Mouse (Mus musculus) frontal cortex, adult (tissue): ENCODE data around the gene Crybb1.
A peak's percentile ranks its signal among the peaks of the same experiment; 100 is the strongest.

Experiments used
- ATAC-seq: cut with Nextera tagmentation; 2 replicates; pipeline ENCODE4 v1.9.2; 2017; ENCODE audit warnings: mild to moderate bottlenecking, moderate library complexity, mixed read lengths; ENCODE audit not compliant: low TSS enrichment

Crybb1 gene

DNA sequence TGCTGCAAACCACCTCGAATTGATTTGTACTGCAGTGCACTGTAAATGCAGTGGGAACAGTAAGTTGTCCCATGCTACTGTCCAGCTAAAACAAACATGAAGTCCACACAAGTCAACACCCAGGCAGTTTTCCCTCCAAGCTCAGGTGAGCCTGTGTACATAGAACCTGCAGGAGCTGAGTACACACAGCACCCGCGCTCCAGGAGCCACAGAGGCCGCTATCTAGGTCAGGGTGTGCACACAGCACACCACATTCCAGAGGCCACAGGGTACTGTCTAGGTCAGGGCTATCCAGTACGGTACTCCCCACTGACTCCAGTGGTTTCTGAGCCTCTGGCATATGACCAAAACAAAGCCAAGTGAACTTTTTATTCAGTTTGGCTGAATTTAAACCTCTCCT lies 46.7 kb downstream of the Crybb1 start:
- ATAC-seq = no peak

DNA sequence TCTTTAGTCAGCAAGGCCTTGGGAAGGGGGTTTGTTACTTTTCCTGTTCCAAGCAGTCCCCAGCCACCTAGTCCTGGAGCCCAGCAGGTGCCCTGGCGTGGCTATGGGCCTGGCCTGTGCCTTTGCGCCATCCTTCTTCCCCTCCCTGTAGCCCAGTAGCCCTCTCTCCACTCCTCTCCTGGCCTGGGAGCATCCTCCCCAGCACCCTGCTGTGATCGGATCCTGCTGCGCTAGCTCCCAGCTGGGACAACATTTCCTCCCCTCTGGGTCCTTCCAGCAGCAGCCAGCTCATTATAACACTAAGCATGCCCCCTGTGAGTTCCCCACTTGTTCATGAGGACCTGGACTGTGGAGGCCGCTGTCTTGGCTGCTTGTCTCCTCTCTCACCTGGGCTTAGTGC lies 50.2 kb downstream of the Crybb1 start:
- ATAC-seq = no peak

DNA sequence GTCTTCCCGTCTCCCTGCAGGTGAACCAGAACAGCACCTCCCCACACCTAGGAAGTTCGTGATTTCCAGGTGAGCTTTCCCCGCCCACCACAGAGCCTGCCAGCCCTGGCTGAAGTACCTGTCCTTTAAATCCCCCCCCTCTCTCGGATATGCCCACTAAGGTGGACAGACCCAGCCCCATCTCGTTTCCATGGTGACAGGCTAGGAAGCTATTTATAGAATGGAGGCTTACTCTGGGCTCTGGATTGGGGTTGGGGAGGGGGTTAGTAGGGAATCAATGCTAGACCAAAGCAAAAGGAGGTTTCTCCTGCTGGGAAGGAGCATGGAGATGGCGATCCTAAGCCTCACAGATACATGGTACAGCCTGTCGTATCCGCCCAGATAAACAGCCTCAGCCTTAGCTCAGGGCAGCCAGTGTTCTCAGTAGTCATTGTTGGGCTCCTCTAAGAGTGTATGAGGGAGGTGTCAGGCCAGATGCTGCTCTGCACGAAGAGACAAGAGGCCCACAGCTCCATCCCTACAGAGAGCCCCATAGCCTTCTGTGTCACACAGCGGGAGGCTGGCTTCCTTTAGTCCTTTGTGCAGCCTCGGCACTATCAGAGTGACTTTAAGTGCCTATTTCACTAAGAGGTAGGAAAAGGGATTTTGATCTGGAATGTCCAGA lies 57.7 kb downstream of the Crybb1 start:
- ATAC-seq = peak; percentile 73; the same call in 1 of the 2 replicates

DNA sequence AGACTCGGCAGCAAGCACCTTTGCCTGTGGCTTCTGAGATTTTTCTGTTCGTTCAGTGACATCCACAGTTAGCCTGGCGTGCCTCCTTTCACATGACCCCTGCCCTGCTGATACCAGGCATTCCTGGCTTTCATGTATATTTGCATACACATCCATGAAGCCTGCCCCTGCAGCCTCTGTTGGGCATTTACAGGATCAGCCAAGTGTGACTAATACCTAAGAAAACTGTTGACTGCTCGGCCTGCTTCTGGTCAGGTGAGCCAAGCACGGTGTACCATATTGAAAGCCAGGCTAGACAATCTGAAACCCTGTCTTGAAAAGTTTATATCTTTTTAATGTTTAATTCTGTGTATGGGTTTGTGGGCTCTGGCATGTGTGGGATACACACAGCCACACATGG lies 60.9 kb downstream of the Crybb1 start:
- ATAC-seq = no peak

DNA sequence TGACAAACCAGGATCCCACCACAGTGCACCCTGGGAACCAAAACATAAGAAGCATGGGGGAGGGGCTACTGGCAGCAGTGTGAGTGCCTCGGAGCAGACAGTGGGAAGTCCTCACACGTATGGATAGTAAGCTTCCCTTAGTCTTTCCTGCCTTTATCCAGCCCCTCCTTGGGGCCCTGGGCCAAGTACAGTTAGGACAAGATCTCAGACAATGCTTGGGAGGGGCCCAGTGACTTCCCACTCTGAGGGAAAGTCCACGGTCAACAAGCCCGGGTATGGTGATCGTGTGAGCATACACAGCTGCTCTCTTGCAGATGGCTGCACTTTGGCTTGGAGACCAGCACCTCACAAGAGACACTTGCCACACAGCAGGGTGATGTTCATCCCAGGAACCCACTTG lies 61.7 kb downstream of the Crybb1 start:
- ATAC-seq = no peak
